Mouse (Mus musculus) liver, postnatal 0 days (tissue): ENCODE data around the gene Sipa1.

Experiments
- CTCF ChIP-seq: sonication (generic); IDR thresholded peaks from 2 replicates; pipeline ENCODE4 v1.5.1; 2016; ENCODE audit warnings: antibody characterized with exemption, low read depth
- EP300 ChIP-seq: IDR thresholded peaks from 2 replicates; pipeline ENCODE4 v1.6.1; 2016; ENCODE audit warnings: antibody characterized with exemption, low read depth, mild to moderate bottlenecking

GRCm38 (mm10) chr19:5629907-5630306 lies 33.6 kb downstream of the Sipa1 start:
- no peak for TF ChIP-seq CTCF
- TF ChIP-seq EP300: no peak
